Mouse (Mus musculus) kidney, postnatal 14 days (tissue): ENCODE measurements around the gene Gm4884.
"Not testable (repeated sequence)": the region's sequence is repeated elsewhere in the genome, so short reads cannot be mapped to it uniquely, and the experiment has no call there.

Experiments
- DNase-seq: peaks from one replicate; pipeline ENCODE4 v3.0.0; 2022; ENCODE audit warnings: mixed read lengths

Gene Gm4884

DNA sequence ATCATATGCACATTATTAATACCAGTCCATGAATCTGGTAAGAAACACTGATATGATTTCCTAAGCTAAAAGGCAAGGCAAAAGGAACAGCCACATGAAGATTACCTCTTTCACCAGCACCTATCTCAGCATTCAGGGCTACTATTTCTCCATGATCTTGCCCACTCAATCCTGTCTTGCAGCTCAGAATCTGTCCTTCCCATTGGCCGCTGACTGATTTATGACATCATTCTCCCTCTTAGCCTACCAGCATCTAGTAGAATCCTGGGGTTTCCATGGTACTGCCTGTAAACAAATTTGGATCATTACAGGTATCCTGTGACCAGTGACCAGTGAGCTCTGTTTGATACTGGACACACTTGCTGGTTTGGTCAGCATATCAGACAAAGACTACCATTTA, at the start of gene Gm4884:
Gene Gm4884, plus strand, starts transcription at position 301 of the 400 bp plus-strand sequence.
- DNase-seq: not testable (repeated sequence)

DNA sequence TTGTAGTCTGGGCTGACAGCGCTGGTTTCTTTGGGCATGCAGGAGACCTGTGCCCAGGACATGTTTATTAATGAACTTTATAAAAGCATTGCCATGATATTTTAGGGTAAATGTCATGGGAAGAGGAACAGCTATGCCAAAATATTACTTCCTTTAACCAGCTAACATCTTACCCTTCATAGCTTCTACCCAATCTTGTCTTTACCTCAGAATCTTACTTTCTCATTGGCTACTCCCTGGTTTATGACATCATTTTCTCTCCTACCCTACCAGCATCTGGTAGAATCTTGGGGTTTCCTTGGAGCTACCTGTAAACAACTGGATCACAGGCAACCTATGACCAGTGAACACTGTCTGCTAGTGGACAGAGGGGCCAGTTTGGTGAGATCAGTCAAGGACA, 45.3 kb upstream of the Gm4884 start, which contains the start of gene 4930433I11Rik:
Gene 4930433I11Rik, plus strand, starts transcription at position 301 of the 400 bp plus-strand sequence.
- no peak for DNase-seq

DNA sequence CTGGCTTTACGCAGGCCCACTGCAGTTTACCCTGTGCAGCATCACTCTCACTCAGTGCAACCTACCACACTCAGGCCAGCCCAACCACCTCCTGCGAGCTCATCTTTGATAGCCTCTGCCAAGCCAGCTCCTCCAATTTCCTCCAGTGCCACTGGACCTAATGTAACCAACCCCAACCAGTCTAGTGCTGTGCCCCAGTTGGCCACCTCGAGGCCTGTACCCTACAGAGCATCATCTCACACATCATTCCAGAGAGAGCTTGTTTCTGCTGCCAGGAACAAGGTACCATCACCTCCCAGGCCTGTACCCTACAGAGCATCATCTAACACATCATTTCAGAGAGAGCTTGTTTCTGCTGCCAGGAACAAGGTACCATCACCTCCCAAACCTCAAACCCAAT, 11.5 kb downstream of the Gm4884 start:
- DNase-seq: not testable (repeated sequence)
